Mouse (Mus musculus) macrophage (primary cell): ENCODE data around the gene 2510009E07Rik. TPM values are rescaled to one million over a fixed set of nuclear protein-coding genes. Genes with fewer than 3 reads are reported as not detected.

Experiments used
- H3K27ac ChIP-seq: fragments of 350-480 bp; formaldehyde crosslinking; 2 replicates; pipeline ENCODE4 v1.9.0; 2021
- H3K36me3 ChIP-seq: fragments of 350-480 bp; formaldehyde crosslinking; 2 replicates; pipeline ENCODE4 v1.9.0; 2021; ENCODE audit errors: inconsistent target
- H3K4me3 ChIP-seq: fragments of 350-480 bp; formaldehyde crosslinking; 2 replicates; pipeline ENCODE4 v1.9.0; 2021; ENCODE audit errors: inconsistent target
- H3K79me2 ChIP-seq: fragments of 350-480 bp; formaldehyde crosslinking; 2 replicates; pipeline ENCODE4 v1.9.0; 2021; ENCODE audit errors: inconsistent target
- WGBS: methylation state at CpG from one replicate; pipeline ENCODE4 v1.1.7; 2026; ENCODE audit warnings: inconsistent platforms; ENCODE audit not compliant: missing documents; 5-methylcytosine and 5-hydroxymethylcytosine counted together
- polyA plus RNA-seq: library from polyadenylated mRNA; stranded (reverse); fragments of 250-400 nt; gene quantifications from 3 replicates; pipeline ENCODE4 v1.2.4, GENCODE M21; 2018; ENCODE audit warnings: inconsistent platforms
- total RNA-seq, 78 experiments: library from RNA; depleted of rRNA; stranded (reverse); fragments of 250-400 nt; gene quantifications; 1 replicate in 9 of 78; 2 replicates in 24 of 78; 3 replicates in 43 of 78; 4 replicates in 2 of 78; pipeline ENCODE4 v1.2.4; 2018; ENCODE audit warnings: inconsistent platforms in 56 of 78

2510009E07Rik gene
- 10 to 100 TPM in 18 of 26 experiments, 1 to 10 TPM in 8; 6.0 to 76.7 (median 13.7) TPM for total RNA-seq (2018; cell fraction: chromatin; rRNA removed)
- 10 to 100 TPM in 3 of 26 experiments, 1 to 10 TPM in 23; 4.5 to 13.4 (median 6.3) TPM for total RNA-seq (2018; cell fraction: cytosol; rRNA removed)
- 10 to 100 TPM in 18 of 26 experiments, 1 to 10 TPM in 8; 6.1 to 29.2 (median 12.8) TPM for total RNA-seq (2018; cell fraction: nucleus; rRNA removed)
- 7.2 to 15.7 TPM (median 7.7 TPM) in 3 replicates for polyA plus RNA-seq

GRCm38 (mm10) chr16:21694463-21695241, at the start of gene 2510009E07Rik:
TSS of gene 2510009E07Rik (minus strand) at chr16:21694665.
- WGBS, result 3% methylated on average over 54 of the region's 61 CpGs
- H3K79me2 ChIP-seq, result peaks cover 36% of the 10 kb centered on the region
- peak within 1 kb of the TSS; percentile 22; the same call in 1 of the 2 replicates for H3K27ac ChIP-seq
- H3K4me3 ChIP-seq, result peak within 1 kb of the TSS; percentile 51
- H3K36me3 ChIP-seq, result no peaks in the 10 kb centered on the region

DNA sequence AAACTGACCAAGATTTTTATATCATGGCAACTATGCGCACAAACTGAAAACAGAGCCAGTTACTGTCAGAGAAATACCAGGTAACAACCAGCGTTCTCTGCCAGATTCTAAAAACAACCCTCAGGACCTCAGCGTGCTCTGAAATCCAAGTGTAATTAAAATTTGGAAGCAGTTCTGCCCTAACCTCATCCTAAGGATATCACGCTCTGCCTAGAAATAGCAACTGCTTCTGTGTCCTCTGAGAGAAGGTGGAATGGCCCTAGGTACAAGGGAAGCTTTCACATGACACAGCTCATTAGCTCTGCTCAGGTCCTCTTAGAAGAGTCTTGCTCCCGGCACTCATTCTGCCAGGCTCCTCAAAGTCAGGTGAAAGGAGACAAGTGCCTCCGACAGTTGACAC, 48.9 kb upstream of the 2510009E07Rik start:
- Histone ChIP-seq H3K79me2 (no peaks in the 10 kb centered on the region), H3K27ac (no peak overlapping the region), H3K4me3 (no peak overlapping the region), H3K36me3 (no peaks in the 10 kb centered on the region)
- WGBS, result 95% methylated on average over 6 of the region's 6 CpGs

DNA sequence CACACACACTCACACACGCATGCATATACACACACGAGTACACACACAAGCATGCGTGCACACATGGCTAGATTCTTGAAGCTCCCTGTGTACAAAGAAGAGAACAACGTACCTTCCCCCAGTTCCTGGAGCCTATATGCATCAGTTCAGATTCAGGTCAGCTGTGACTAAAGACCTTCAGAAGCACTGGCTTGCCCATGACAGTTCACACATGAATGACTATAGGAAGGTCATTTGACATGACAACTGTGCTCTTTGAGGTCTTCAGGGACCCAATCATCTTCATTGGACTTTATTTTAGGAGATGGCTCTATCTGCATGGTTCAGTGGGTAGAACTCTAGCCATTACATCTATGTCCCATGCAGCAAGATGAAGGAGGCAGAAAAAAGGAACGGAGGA, 48.4 kb upstream of the 2510009E07Rik start:
- Histone ChIP-seq H3K4me3 (no peak overlapping the region), H3K27ac (no peak overlapping the region), H3K36me3 (no peaks in the 10 kb centered on the region), H3K79me2 (no peaks in the 10 kb centered on the region)
- WGBS, result 90% methylated on average over 5 of the region's 5 CpGs

GRCm38 (mm10) chr16:21742191-21742870, 47.9 kb upstream of the 2510009E07Rik start:
- 93% methylated on average over 5 of the region's 5 CpGs for WGBS
- no peaks in the 10 kb centered on the region for H3K79me2 ChIP-seq
- no peaks in the 10 kb centered on the region for H3K36me3 ChIP-seq
- H3K27ac ChIP-seq, result no peak overlapping the region
- H3K4me3 ChIP-seq, result no peak overlapping the region

DNA sequence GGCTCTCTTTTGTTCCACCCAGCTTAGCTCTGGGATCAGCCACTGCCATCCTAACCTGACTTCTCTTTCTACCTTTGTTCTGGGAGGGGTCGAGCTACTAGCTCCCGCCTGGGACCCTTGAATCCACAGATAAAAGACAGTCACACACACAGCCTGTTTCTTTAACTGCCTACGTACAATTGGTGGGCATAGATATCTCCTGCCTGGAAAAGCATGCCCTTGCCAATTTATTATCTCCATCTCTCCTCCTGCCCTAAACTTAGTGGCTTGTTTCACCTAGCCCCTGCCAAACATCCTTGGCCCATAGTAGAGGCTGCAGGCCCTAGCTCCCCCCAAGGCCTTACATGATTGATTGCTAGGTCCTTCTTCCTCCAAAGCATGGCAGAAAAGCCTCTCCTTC, 47.1 kb upstream of the 2510009E07Rik start:
- Histone ChIP-seq H3K27ac (no peak overlapping the region), H3K79me2 (no peaks in the 10 kb centered on the region), H3K4me3 (no peak overlapping the region), H3K36me3 (no peaks in the 10 kb centered on the region)
- WGBS, result 94% methylated on average over 3 of the region's 3 CpGs

DNA sequence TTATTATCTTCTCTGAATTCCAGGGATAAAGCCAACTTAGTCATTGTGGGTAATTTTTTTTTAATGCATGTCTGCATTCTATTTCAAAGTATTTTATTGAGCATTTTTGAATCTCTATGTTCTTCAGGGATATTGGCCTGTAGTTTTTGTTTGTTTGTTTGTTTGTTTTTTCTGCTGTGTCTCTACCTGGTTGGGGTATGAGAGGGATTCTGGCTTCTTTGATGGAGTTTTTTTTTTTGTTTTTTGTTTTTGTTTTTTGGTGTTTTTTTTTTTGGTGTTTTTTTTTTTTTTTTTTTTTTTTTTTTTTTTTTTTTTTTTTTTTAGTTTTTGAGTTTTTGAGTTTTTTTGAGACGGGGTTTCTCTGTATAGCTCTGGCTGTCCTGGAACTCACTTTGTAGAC, 41.2 kb upstream of the 2510009E07Rik start:
- no CpG with 5 or more reads among the region's 1 CpGs for WGBS
- no peak overlapping the region for H3K4me3 ChIP-seq

GRCm38 (mm10) chr16:21727897-21728364, 33.5 kb upstream of the 2510009E07Rik start:
- 43% methylated on average over 10 of the region's 10 CpGs for WGBS
- H3K4me3 ChIP-seq, result no peak overlapping the region
- H3K79me2 ChIP-seq, result no peaks in the 10 kb centered on the region
- no peak overlapping the region for H3K27ac ChIP-seq
- no peaks in the 10 kb centered on the region for H3K36me3 ChIP-seq

More for the DNA sequence above, 41.2 kb upstream of the 2510009E07Rik start:
- no peak overlapping the region for H3K27ac ChIP-seq
- H3K79me2 ChIP-seq, result no peaks in the 10 kb centered on the region
- H3K36me3 ChIP-seq, result no peaks in the 10 kb centered on the region

DNA sequence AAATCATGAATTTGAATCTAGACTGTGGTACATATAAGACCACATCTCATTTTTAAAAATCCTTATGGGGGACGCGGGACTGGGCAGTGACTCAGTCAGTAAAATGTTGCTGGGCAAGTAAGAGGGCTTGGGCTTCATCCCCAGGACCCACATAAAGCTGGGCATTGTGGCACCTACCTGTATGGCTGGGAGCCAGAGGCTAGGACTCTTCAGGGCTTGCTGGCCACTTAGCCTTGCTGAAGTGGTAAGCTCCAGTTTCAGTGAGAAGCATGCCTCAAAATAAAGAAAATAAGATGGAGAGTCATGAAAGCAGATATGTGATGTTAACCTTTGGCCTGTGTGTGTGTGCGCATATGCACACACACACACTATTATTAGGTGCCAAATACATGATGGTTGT, 33.0 kb upstream of the 2510009E07Rik start:
- Histone ChIP-seq H3K27ac (no peak overlapping the region), H3K4me3 (no peak overlapping the region), H3K36me3 (no peaks in the 10 kb centered on the region), H3K79me2 (no peaks in the 10 kb centered on the region)
- 94% methylated on average over 3 of the region's 3 CpGs for WGBS

DNA sequence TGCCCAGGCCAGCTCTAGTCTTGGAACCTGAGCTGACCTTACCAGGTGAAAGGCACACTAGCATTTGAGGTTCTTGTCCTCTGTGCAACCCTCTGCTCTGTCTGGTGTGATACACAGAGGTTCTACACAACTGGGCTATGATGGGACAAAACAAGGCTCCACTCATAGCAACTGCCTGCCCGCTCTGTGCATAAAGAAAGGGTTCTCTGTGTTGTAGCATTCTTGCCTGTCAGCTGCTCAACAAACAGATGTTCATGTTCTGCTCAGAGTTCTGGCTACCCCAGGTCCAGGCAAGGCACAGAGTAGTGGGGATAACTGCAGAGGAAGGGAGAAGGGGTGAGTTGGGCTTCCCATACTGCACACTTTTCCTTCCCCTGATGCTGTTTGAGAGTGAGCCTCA, 29.8 kb upstream of the 2510009E07Rik start:
- H3K36me3 ChIP-seq, result no peaks in the 10 kb centered on the region
- H3K4me3 ChIP-seq, result no peak overlapping the region
- H3K79me2 ChIP-seq, result no peaks in the 10 kb centered on the region
- H3K27ac ChIP-seq, result no peak overlapping the region
- WGBS, result 100% methylated on average over 1 of the region's 1 CpGs

- Histone ChIP-seq H3K36me3 (no peaks in the 10 kb centered on the region), H3K27ac (no peak overlapping the region), H3K79me2 (no peaks in the 10 kb centered on the region), H3K4me3 (no peak overlapping the region)
- whole genome bisulfite sequencing, result 50% methylated on average over 7 of the region's 7 CpGs
Measured at GRCm38 (mm10) chr16:21719770-21720169, 25.3 kb upstream of the 2510009E07Rik start.

DNA sequence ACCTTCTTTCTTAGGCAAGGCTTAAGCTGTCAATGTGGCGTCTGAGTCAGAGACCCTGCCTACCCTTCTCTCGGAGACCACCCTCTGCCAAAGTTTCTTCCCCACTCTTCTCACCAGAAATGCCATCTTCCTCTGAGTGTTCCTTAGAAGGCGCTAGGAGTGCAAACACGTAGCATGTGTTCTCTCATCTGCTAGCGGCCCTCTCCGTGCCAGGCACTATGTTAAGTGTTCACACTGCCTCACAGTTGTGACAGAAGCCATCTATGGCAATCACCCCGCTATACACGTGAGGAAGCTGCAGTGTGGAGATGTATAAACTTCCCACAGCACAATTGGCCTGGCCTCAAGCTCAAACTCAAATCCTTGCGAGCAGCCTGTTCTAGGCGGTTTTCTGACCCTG, 20.1 kb upstream of the 2510009E07Rik start:
- 93% methylated on average over 10 of the region's 10 CpGs for WGBS
- Histone ChIP-seq H3K4me3 (no peak overlapping the region), H3K36me3 (no peaks in the 10 kb centered on the region), H3K27ac (no peak overlapping the region), H3K79me2 (no peaks in the 10 kb centered on the region)

DNA sequence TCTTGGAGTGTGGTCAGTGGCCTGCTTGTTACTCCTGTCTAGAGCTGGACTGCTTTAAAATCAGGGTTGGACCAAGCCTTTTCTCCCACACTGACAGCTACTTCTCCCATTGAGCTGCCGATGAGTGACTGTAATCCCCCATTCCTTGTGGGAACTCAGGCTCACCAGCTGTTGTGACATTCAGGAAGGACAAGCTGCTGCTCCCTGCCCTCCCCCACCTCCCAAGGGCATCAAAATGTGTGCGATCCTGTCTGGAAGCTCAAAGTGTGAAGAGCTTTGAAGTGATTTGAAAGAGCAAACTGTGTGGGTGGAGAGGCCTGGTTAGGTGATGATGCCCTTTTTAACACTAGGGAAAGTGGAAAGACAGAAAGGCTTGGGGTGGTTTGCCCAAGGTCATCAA, 15.9 kb upstream of the 2510009E07Rik start:
- no peak overlapping the region for H3K4me3 ChIP-seq
- H3K79me2 ChIP-seq, result no peaks in the 10 kb centered on the region
- 62% methylated on average over 2 of the region's 2 CpGs for WGBS
- no peaks in the 10 kb centered on the region for H3K36me3 ChIP-seq
- no peak overlapping the region for H3K27ac ChIP-seq

- H3K4me3 ChIP-seq, result no peak overlapping the region
- WGBS, result 63% methylated on average over 5 of the region's 5 CpGs
- H3K27ac ChIP-seq, result no peak overlapping the region
- no peaks in the 10 kb centered on the region for H3K79me2 ChIP-seq
- H3K36me3 ChIP-seq, result no peaks in the 10 kb centered on the region
Measured at GRCm38 (mm10) chr16:21704691-21705090, 10.2 kb upstream of the 2510009E07Rik start.

DNA sequence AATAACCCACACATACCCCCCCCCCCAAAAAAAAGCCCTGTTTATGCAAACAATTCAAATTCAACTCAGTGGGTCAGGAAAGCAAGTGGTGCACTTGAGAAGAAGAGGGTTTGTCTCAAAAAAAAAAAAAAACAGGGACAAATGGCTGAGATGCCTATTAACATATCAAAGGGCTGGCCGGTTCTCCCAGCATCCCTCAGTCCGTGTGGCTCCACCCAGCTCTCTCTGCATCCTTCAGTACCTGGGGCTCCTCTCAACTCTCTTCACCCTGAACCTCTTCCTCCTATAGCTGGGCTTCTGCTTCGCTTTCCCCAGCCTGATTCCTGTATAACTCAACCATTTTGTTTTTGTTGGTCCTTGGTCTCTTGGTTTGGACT, 7.8 kb upstream of the 2510009E07Rik start:
- H3K4me3 ChIP-seq, result no peak overlapping the region
- no peak overlapping the region for H3K27ac ChIP-seq
- no peaks in the 10 kb centered on the region for H3K79me2 ChIP-seq
- 58% methylated on average over 3 of the region's 3 CpGs for WGBS
- H3K36me3 ChIP-seq, result no peaks in the 10 kb centered on the region
